Mouse (Mus musculus) heart, embryonic 14.5 days (tissue): ENCODE measurements at regions not wholly inside any gene's neighbourhood (a gene's known extent, or its start where the extent isn't known, plus 50 kb on each side); places are given as distances from the start of the nearest gene placed in this dataset.
"Not testable (repeated sequence)": the region's sequence is repeated elsewhere in the genome, so short reads cannot be mapped to it uniquely, and the experiment has no call there.

Source experiments
- ATAC-seq: fragments of 200-750 bp; cut with Nextera tagmentation; 2 replicates; pipeline ENCODE4 v1.8.0; 2017; ENCODE audit warnings: low read depth, moderate TSS enrichment; ENCODE audit not compliant: insufficient number of reproducible peaks, insufficient read depth, low FRiP score
- H3K27ac ChIP-seq, 2 experiments: fragments of 200-500 bp in 1 of 2; fragments of 300-500 bp in 1 of 2; sonication (generic) in 1 of 2; replicated peaks in 1 of 2; 2 replicates each; pipeline ENCODE4 v1.5.1; 2012 to 2014; ENCODE audit warnings: low read depth in 2 of 2, low read length in 2 of 2, control low read depth in 1 of 2, mild to moderate bottlenecking in 1 of 2, mixed read lengths in 1 of 2; ENCODE audit not compliant: control insufficient read depth in 1 of 2, insufficient read depth in 1 of 2
- H3K27me3 ChIP-seq: fragments of 300-500 bp; sonication (generic); 2 replicates; pipeline ENCODE4 v1.6.1; 2014; ENCODE audit warnings: mild to moderate bottlenecking, low read length, control low read depth; ENCODE audit not compliant: control insufficient read depth, insufficient read depth
- H3K36me3 ChIP-seq: fragments of 300-500 bp; sonication (generic); 2 replicates; pipeline ENCODE4 v1.6.1; 2014; ENCODE audit warnings: mild to moderate bottlenecking, control low read depth, low read length, mixed read lengths; ENCODE audit not compliant: control insufficient read depth, insufficient read depth
- H3K4me1 ChIP-seq, 2 experiments: fragments of 200-500 bp in 1 of 2; fragments of 300-500 bp in 1 of 2; sonication (generic) in 1 of 2; 2 replicates each; pipeline ENCODE4 v1.6.1; 2012 to 2014; ENCODE audit warnings: low read length in 2 of 2, control low read depth in 1 of 2, mixed read lengths in 1 of 2; ENCODE audit not compliant: control insufficient read depth in 2 of 2, insufficient read depth in 2 of 2
- H3K4me2 ChIP-seq: fragments of 300-500 bp; sonication (generic); 2 replicates; pipeline ENCODE4 v1.6.1; 2014; ENCODE audit warnings: mild to moderate bottlenecking, low read length
- H3K4me3 ChIP-seq, 2 experiments: fragments of 200-500 bp in 1 of 2; fragments of 300-500 bp in 1 of 2; sonication (generic) in 1 of 2; 2 replicates each; pipeline ENCODE4 v1.5.1; 2012 to 2014; ENCODE audit warnings: low read length in 2 of 2, mild to moderate bottlenecking in 2 of 2, control low read depth in 1 of 2, low read depth in 1 of 2, moderate library complexity in 1 of 2; ENCODE audit not compliant: control insufficient read depth in 1 of 2, insufficient read depth in 1 of 2
- H3K9ac ChIP-seq: fragments of 300-500 bp; sonication (generic); 2 replicates; pipeline ENCODE4 v1.6.1; 2014; ENCODE audit warnings: mild to moderate bottlenecking, low read length
- H3K9me3 ChIP-seq: fragments of 300-500 bp; sonication (generic); 2 replicates; pipeline ENCODE4 v1.6.1; 2016; ENCODE audit warnings: low read length, control low read depth; ENCODE audit not compliant: control insufficient read depth
- WGBS: fragments of 180-500 bp; shearing (Covaris S2); extraction: QIAGEN DNeasy Blood & Tissue Kit; methylation state at CpG from one replicate; pipeline ENCODE4 v1.1.7; 2014; 5-methylcytosine and 5-hydroxymethylcytosine counted together

DNA sequence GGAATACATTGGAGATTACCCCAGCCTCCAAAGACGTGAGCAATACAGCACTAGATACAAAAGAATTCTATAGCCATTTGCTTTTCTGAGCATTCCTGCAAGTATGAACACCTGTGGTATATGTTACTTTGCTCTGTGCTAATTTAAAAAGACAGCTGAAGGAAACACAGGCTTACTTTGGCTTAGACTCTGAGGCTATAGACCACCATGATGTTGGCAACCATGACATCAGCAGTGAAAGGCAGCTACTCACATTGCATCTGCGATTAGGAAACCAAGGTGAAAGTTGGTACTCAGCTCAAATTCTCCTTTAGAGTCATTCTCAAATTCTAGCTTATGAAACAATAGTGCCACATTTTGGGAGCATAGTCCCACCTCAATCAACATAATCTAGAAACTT, 451.4 kb upstream of the Tbl1xr1 start:
- Histone ChIP-seq H3K36me3 (no peaks in the 10 kb centered on the region), H3K4me1 (peaks cover 0 to 6% of the 10 kb centered on the region in 2 experiments; a peak in 2 of 4 replicates), H3K4me2 (no peak overlapping the region), H3K27ac (peak overlapping the region in 1 of 2 experiments; percentile 28; a peak in 1 of 4 replicates), H3K9me3 (no peaks in the 10 kb centered on the region), H3K4me3 (no peak overlapping the region), H3K9ac (no peak overlapping the region), H3K27me3 (no peaks in the 10 kb centered on the region)
- no peak for ATAC-seq
- WGBS: 83% methylated on average over 2 of the region's 2 CpGs

DNA sequence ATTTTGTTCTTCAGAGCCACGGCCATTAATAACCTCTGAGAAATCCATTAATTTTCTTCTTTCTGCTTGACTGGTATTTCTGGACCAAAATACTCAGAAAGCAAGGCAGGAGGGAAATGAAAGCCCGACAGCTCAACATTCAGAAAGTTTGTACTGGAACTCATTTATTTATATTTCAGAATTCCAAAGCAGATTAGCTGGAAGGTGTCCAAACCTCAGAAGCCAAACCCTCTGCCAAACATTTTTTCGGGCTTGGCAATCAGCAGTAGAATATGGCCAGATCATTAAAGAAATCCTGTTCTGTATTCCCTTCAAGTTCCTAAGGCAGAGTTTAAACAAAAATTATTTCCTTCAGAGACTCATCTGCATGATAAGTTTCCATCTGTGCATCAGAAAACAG, 450.4 kb upstream of the Tbl1xr1 start:
- Histone ChIP-seq H3K4me3 (no peak overlapping the region), H3K27ac (peak overlapping the region in 1 of 2 experiments; percentile 28; a peak in 1 of 4 replicates), H3K4me2 (no peak overlapping the region), H3K9me3 (no peaks in the 10 kb centered on the region), H3K36me3 (no peaks in the 10 kb centered on the region), H3K27me3 (no peaks in the 10 kb centered on the region), H3K4me1 (peaks cover 0 to 6% of the 10 kb centered on the region in 2 experiments; a peak in 2 of 4 replicates), H3K9ac (no peak overlapping the region)
- no peak for ATAC-seq
- 28% methylated on average over 3 of the region's 3 CpGs for WGBS

DNA sequence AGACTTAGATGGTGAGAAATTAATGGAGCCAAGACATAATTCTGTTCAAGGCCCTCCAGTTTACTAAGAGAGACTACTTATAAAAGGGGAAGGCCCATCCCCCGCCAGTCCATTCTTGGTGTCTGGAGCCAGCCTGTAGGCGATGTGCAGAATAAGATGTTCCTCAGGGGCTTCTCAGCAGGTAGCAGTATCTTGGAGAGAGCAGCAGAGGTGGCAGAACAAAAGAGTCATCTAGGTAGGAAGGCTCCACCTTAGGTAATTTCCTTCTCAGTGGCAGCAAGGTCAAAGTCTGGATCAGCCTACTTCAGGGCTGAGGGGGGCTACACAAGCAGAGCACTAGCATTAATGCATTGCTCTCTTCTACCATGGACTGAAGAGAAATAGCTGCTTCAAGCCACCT, 449.4 kb upstream of the Tbl1xr1 start:
- 84% methylated on average over 2 of the region's 2 CpGs for whole genome bisulfite sequencing

DNA sequence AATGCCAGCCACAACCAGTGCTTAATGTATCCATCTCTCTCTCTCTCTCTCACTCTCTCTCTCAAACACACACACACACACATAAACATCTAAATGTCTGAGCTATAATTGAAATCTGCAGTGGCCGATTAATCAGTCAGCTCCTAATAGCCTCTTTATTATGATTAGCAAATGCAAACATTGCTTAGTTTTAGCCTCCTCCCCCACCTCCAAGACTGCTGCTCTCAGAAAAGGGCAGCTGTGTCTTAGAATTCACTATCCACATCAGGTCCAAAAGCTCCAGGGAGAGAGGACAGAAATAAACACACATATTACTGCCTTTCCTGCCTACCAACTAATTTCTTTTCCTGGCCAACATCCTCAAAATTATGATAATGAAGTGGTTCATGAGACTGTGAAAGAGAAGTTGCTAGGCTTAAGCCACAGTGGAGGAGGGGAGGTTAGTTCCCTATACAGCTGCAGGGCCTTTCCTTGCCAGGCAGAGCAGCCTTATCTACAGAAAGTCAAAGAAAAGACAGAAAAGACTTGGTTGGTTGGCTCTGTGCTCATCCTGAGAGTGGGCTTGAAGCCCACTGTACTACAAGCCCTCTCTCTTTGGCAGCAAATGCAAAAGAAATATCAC, 442.7 kb upstream of the Tbl1xr1 start:
- H3K4me1 ChIP-seq: peaks cover under 1% of the 10 kb centered on the region in 2 experiments; a peak in 2 of 4 replicates
- H3K36me3 ChIP-seq: no peaks in the 10 kb centered on the region
- H3K9me3 ChIP-seq: no peaks in the 10 kb centered on the region
- no peak overlapping the region for H3K27ac ChIP-seq
- no peaks in the 10 kb centered on the region for H3K27me3 ChIP-seq
- no peak overlapping the region for H3K9ac ChIP-seq
- H3K4me3 ChIP-seq: no peak overlapping the region
- 26% methylated on average over 1 of the region's 1 CpGs for WGBS
- ATAC-seq: no peak
- H3K4me2 ChIP-seq: no peak overlapping the region

More for the DNA sequence above, 449.4 kb upstream of the Tbl1xr1 start:
- H3K4me1 ChIP-seq, H3K4me3 ChIP-seq, ATAC-seq, H3K36me3 ChIP-seq, H3K4me2 ChIP-seq, H3K27me3 ChIP-seq, H3K27ac ChIP-seq, H3K9ac ChIP-seq, H3K9me3 ChIP-seq: not testable (repeated sequence)

DNA sequence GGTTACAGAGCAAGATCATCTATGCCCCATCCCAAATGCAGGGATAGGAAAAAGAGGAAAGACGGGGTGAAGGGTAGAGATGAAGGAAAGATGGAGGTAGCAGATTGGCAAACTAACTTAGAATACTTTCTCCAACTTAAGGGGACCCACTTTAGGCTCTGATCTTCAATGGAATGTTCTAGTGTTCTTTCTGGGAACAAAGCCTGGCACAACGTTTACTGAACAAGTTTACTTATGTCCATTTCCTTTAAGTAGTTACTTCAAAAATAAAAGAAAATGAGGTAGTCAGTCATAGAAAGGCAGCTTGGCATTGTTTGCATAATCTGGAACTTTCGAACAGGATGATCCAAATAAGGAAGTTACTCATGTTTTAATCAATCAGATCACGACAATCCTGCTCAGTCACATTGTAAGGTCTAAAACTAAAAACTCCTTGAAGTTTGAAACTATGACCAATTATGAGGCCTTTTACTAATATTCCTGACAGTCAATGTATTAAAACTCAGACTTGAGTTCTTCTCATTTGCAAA, 441.7 kb upstream of the Tbl1xr1 start:
- Histone ChIP-seq H3K4me2 (no peak overlapping the region), H3K9me3 (no peaks in the 10 kb centered on the region), H3K9ac (no peak overlapping the region), H3K27ac (no peak overlapping the region), H3K4me1 (peaks cover 4 to 8% of the 10 kb centered on the region in 2 experiments), H3K4me3 (no peak overlapping the region), H3K36me3 (no peaks in the 10 kb centered on the region), H3K27me3 (no peaks in the 10 kb centered on the region)
- 74% methylated on average over 4 of the region's 4 CpGs for WGBS
- no peak for ATAC-seq

DNA sequence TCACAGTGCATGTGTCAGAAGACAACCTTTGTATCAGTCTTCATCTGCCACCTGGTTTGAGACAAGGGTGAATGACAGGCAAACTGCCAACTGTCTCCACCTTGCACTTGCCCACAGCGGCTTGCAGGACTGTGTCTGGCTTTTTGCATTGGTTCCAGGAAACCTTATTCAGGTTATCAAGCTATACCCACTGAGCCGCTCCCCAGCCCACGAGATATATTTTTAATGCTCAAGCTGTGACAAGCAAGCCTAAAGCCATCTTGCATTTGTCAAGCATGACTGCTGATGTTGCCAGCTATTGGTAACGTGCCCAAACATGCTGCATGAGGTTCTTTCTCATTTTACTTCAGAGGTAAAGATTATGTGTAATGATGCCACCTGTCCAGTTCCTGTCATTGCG, 437.6 kb upstream of the Tbl1xr1 start:
- Histone ChIP-seq H3K9me3 (no peaks in the 10 kb centered on the region), H3K36me3 (no peaks in the 10 kb centered on the region), H3K27me3 (no peaks in the 10 kb centered on the region), H3K4me3 (no peak overlapping the region), H3K4me2 (no peak overlapping the region), H3K9ac (no peak overlapping the region), H3K27ac (no peak overlapping the region), H3K4me1 (peaks cover 4 to 8% of the 10 kb centered on the region in 2 experiments)
- 53% methylated on average over 5 of the region's 5 CpGs for WGBS
- ATAC-seq: no peak

DNA sequence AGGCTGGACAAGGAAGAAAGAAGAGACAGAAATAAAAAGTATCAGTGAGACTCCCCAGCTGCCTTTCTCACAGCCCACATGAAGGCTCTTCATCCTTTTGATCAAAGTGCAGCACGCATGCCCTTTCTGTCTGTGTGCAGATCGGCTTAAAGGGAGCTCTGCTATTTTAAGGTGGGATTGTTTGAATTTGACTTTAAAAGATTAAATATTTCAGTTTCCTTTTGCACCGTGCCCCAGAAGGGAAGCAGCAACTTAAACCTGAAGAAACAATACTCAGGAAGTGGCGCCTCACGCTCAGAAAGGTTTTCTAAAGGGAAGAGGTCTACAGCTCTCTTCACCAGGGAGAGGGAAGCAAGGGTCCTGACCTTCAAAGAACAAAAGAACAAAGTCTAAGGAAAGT, 436.9 kb upstream of the Tbl1xr1 start:
- H3K27ac ChIP-seq: no peak overlapping the region
- ATAC-seq: no peak
- 47% methylated on average over 5 of the region's 5 CpGs for WGBS

DNA sequence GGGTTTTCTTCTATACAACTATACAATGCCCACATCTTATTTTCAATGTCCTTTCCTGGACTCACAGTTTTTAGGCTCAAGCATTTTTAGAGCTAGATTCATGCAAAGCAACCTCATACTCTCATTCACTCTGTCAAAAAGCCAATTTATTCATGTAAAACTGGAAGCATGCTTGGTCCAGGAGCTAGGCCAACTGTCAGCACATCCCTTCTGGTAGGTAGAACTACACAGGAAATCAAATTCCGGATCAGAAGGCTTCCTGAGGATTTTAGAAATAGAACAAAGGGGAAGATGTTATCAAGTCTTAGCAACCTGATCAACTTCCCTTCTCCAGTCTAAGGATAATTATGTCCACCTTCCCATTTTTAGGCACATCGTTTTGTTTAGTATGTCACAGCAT, 432.4 kb upstream of the Tbl1xr1 start:
- ATAC-seq: no peak
- Histone ChIP-seq H3K4me1 (peaks cover 0 to 4% of the 10 kb centered on the region in 2 experiments; a peak in 3 of 4 replicates), H3K4me3 (no peak overlapping the region), H3K27me3 (no peaks in the 10 kb centered on the region), H3K27ac (no peak overlapping the region), H3K36me3 (no peaks in the 10 kb centered on the region), H3K9me3 (no peaks in the 10 kb centered on the region), H3K4me2 (no peak overlapping the region), H3K9ac (no peak overlapping the region)
- WGBS: 57% methylated on average over 2 of the region's 2 CpGs

More for the DNA sequence above, 436.9 kb upstream of the Tbl1xr1 start:
- Histone ChIP-seq H3K9ac (no peak overlapping the region), H3K36me3 (no peaks in the 10 kb centered on the region), H3K27me3 (no peaks in the 10 kb centered on the region), H3K4me2 (no peak overlapping the region), H3K9me3 (no peaks in the 10 kb centered on the region), H3K4me1 (peaks cover 4 to 8% of the 10 kb centered on the region in 2 experiments), H3K4me3 (no peak overlapping the region)
